ENCODE assay signal across 7 mouse cellular contexts in genomic region chr7:132813416-132814088, GRCm38 (mm10). TPM values are rescaled to one million over a fixed set of nuclear protein-coding genes. Genes with fewer than 3 reads are reported as not detected.
DNase-seq lines count a peak whose midpoint lies in the region; ATAC-seq and TF ChIP-seq lines count a peak whose summit lies in the region.

Fam53b (minus strand) TSS chr7:132813886.

- TF ChIP-seq POLR2A in small intestine, adult 2 months (IDR thresholded peaks at IDR 0.05; ENCODE audit: low read depth, low read length), result peak; percentile 24; the same call in 1 of the 2 replicates

- no peaks in the 10 kb centered on the region for H3K9me3 ChIP-seq in hindbrain, postnatal 0 days (ENCODE audit: low read length)

- intact Hi-C loops in left cerebral cortex, postnatal 36 days (cut with DNase I), result loop anchor here (5.0 to 10.0 kb wide), 5 partner anchors 39 to 239 kb away; partner anchors contain the start of genes Eef1akmt2 and Oat

- no peak for TF ChIP-seq CTCF in hindbrain, postnatal 0 days (IDR thresholded peaks at IDR 0.05; ENCODE audit: low read depth)
- TF ChIP-seq CTCF in small intestine, adult 2 months (IDR thresholded peaks at IDR 0.05; ENCODE audit: extremely low read depth, insufficient read length, insufficient replicate concordance, low read depth, low read length), result peak; percentile 32; the same call in 1 of the 2 replicates

- peak within 1 kb of the TSS; percentile 75 for H3K4me3 ChIP-seq in hindbrain, postnatal 0 days (ENCODE audit: low read length)
- H3K4me3 ChIP-seq in small intestine, adult 2 months (ENCODE audit: low read depth, low read length), result peak within 1 kb of the TSS; percentile 81

- peak; percentile 73 for ATAC-seq in hindbrain, postnatal 0 days

- peak within 1 kb of the TSS; percentile 90 for H3K27ac ChIP-seq in hindbrain, postnatal 0 days
- H3K27ac ChIP-seq in small intestine, adult 2 months (ENCODE audit: insufficient read depth, low read depth, low read length), result peak within 1 kb of the TSS; percentile 99

- peak within 1 kb of the TSS; percentile 85 for H3K4me2 ChIP-seq in hindbrain, postnatal 0 days (ENCODE audit: low read depth, low read length)

- under 1% methylated on average over 71 of the region's 85 CpGs for WGBS in hindbrain, postnatal 0 days
- WGBS in small intestine, adult 2 months, result 1% methylated on average over 83 of the region's 85 CpGs

- no peaks in the 10 kb centered on the region for H3K27me3 ChIP-seq in hindbrain, postnatal 0 days (ENCODE audit: insufficient read depth, low read length)
- no peaks in the 10 kb centered on the region for H3K27me3 ChIP-seq in small intestine, adult 2 months (ENCODE audit: control insufficient read depth, insufficient read depth, low read length)

- DNase-seq in adrenal gland, adult (ENCODE audit: inconsistent age in 2 of 2, low spot score in 1 of 2), result peak; percentile 86 to 94
- DNase-seq in cerebellum, postnatal 4 days (ENCODE audit: low spot score in 2 of 2), result peak; percentile 54 to 72
- peak; percentile 77 for DNase-seq in gastrocnemius, postnatal 10 days
- DNase-seq in hindbrain, postnatal 0 days (ENCODE audit: low spot score), result peak; percentile 84
- DNase-seq in left cerebral cortex, postnatal 36 days (ENCODE audit: low spot score in 2 of 2), result peak; percentile 80 to 83
- DNase-seq in mesoderm, embryonic 11.5 days (ENCODE audit: low read depth, low spot score), result peak; percentile 82

- H3K9ac ChIP-seq in hindbrain, postnatal 0 days (replicated peaks; ENCODE audit: low read length), result peak within 1 kb of the TSS; percentile 65

- H3K4me1 ChIP-seq in hindbrain, postnatal 0 days (ENCODE audit: insufficient read depth, low read length), result peaks cover 12% of the 10 kb centered on the region
- peaks cover 12% of the 10 kb centered on the region for H3K4me1 ChIP-seq in small intestine, adult 2 months (ENCODE audit: control insufficient read depth, insufficient read depth, insufficient read length, low read length)

- no peaks in the 10 kb centered on the region for H3K36me3 ChIP-seq in hindbrain, postnatal 0 days (ENCODE audit: insufficient read depth, low read length)
- no peaks in the 10 kb centered on the region for H3K36me3 ChIP-seq in small intestine, adult 2 months (ENCODE audit: control insufficient read depth, insufficient read depth, low read length)

RNA-seq across cellular contexts. Expression of gene Fam53b, which starts in this region (rescaled TPM):
- total RNA-seq in gastrocnemius, postnatal 10 days (2021), result 10 to 100 TPM; 34.5 to 43.6 TPM
- total RNA-seq in hindbrain, postnatal 0 days (2014; rRNA removed), result 20.9 and 21.0 TPM in 2 replicates
- 10.2 and 12.9 TPM in 2 replicates for polyA plus RNA-seq in hindbrain, postnatal 0 days (2015; fragmentation: Nextera tagmentation; extraction: Ambion mirVana)
- total RNA-seq in left cerebral cortex, postnatal 36 days (2021), result 10 to 100 TPM; 50.9 to 61.0 TPM
- 24.6 and 55.7 TPM in 2 replicates for polyA plus RNA-seq in small intestine, adult 2 months (2012; rRNA removed)

Comparison
In these comparisons a context has a peak if more than half of its experiments do, and no peak if none do; other contexts are left out.
1. Peak in every context shown above with its lines: DNase-seq, ATAC-seq, H3K4me3 ChIP-seq and H3K27ac ChIP-seq.